15 mouse cellular contexts compared by ENCODE assay signal in genomic region chr5:107092137-107092536, GRCm38 (mm10).
A peak's percentile ranks its signal among the peaks of the same experiment; 100 is the strongest.
DNase-seq lines count a peak whose midpoint lies in the region; ATAC-seq and TF ChIP-seq lines count a peak whose summit lies in the region.
"Had no signal": no experiment of that assay in that cellular context is flagged by ENCODE, and none has a peak within 500 bp of the region (broad histone marks: within the 10 kb centered on the region; RNA-seq: fewer than 3 reads in every experiment).

No protein-coding gene starts in this region.

- H3K4me2 ChIP-seq in heart, embryonic 12.5 days = no peak overlapping the region
- H3K4me2 ChIP-seq in lung, embryonic 15.5 days = no peak overlapping the region
- no peak overlapping the region for H3K4me2 ChIP-seq in lung, postnatal 0 days (replicated peaks; ENCODE audit: low read depth, low read length)
- no peak overlapping the region for H3K4me2 ChIP-seq in forebrain, embryonic 16.5 days (ENCODE audit: low read length)
- H3K4me2 ChIP-seq: midbrain, embryonic 13.5 days; neural tube, embryonic 12.5 days had no signal

- WGBS in heart, embryonic 12.5 days = 27% methylated on average over 8 of the region's 8 CpGs
- 22% methylated on average over 8 of the region's 8 CpGs for WGBS in lung, embryonic 15.5 days
- WGBS in lung, postnatal 0 days = 25% methylated on average over 8 of the region's 8 CpGs
- 84% methylated on average over 8 of the region's 8 CpGs for WGBS in forebrain, embryonic 16.5 days

- H3K4me1 ChIP-seq in heart, embryonic 12.5 days (replicated peaks) = peaks cover 48% of the 10 kb centered on the region
- peaks cover 46% of the 10 kb centered on the region for H3K4me1 ChIP-seq in lung, embryonic 15.5 days
- H3K4me1 ChIP-seq in lung, postnatal 0 days (ENCODE audit: insufficient read depth, low read depth, low read length) = peaks cover 9% of the 10 kb centered on the region
- H3K4me1 ChIP-seq in forebrain, embryonic 16.5 days (replicated peaks; ENCODE audit: control insufficient read depth, insufficient read depth, low read length) = peaks cover 9% of the 10 kb centered on the region

- no peaks in the 10 kb centered on the region for H3K36me3 ChIP-seq in heart, embryonic 12.5 days
- H3K36me3 ChIP-seq in lung, embryonic 15.5 days = no peaks in the 10 kb centered on the region
- no peaks in the 10 kb centered on the region for H3K36me3 ChIP-seq in lung, postnatal 0 days (ENCODE audit: insufficient read depth, low read length)
- no peaks in the 10 kb centered on the region for H3K36me3 ChIP-seq in forebrain, embryonic 16.5 days (ENCODE audit: control insufficient read depth, insufficient read depth)
- H3K36me3 ChIP-seq: midbrain, embryonic 13.5 days; neural tube, embryonic 12.5 days had no signal

- no peak overlapping the region for H3K9ac ChIP-seq in heart, embryonic 12.5 days
- no peak overlapping the region for H3K9ac ChIP-seq in lung, embryonic 15.5 days
- no peak overlapping the region for H3K9ac ChIP-seq in lung, postnatal 0 days (replicated peaks; ENCODE audit: low read depth)
- no peak overlapping the region for H3K9ac ChIP-seq in forebrain, embryonic 16.5 days (replicated peaks; ENCODE audit: low read depth, low read length)
- H3K9ac ChIP-seq: midbrain, embryonic 13.5 days; neural tube, embryonic 12.5 days had no signal

- H3K27ac ChIP-seq in heart, embryonic 12.5 days (ENCODE audit: poor library complexity, severe bottlenecking) = no peak overlapping the region
- peak overlapping the region; percentile 46 for H3K27ac ChIP-seq in lung, embryonic 15.5 days
- H3K27ac ChIP-seq in lung, postnatal 0 days (ENCODE audit: low read length) = no peak overlapping the region
- H3K27ac ChIP-seq in forebrain, embryonic 16.5 days (ENCODE audit: low read length) = no peak overlapping the region
- H3K27ac ChIP-seq: hindbrain, postnatal 0 days; midbrain, embryonic 13.5 days; neural tube, embryonic 12.5 days had no signal

- TF ChIP-seq EP300 in lung, postnatal 0 days (IDR thresholded peaks at IDR 0.05) = no peak

- H3K9me3 ChIP-seq in heart, embryonic 12.5 days (replicated peaks) = no peaks in the 10 kb centered on the region
- no peaks in the 10 kb centered on the region for H3K9me3 ChIP-seq in lung, embryonic 15.5 days
- H3K9me3 ChIP-seq in lung, postnatal 0 days (ENCODE audit: low read length) = no peaks in the 10 kb centered on the region
- no peaks in the 10 kb centered on the region for H3K9me3 ChIP-seq in forebrain, embryonic 16.5 days (ENCODE audit: control insufficient read depth, low read length)
- H3K9me3 ChIP-seq: midbrain, embryonic 13.5 days; neural tube, embryonic 12.5 days had no signal

- peak; percentile 19; the same call in 1 of the 2 replicates for ATAC-seq in heart, embryonic 12.5 days (ENCODE audit: insufficient number of reproducible peaks, low FRiP score)
- no peak for ATAC-seq in lung, embryonic 15.5 days (ENCODE audit: borderline replicate concordance, extremely low read depth, low FRiP score, low TSS enrichment)
- ATAC-seq in lung, postnatal 0 days = no peak
- ATAC-seq in common myeloid progenitor, adult 5-6 weeks (replicated peaks; ENCODE audit: low read depth, poor library complexity, severe bottlenecking) = peak; percentile 88
- ATAC-seq in forebrain, embryonic 16.5 days = no peak
- ATAC-seq: hindbrain, postnatal 0 days; midbrain, embryonic 13.5 days; Patski had no signal

- DNase-seq in heart, adult 9 months (ENCODE audit: low spot score in 2 of 2) = no peak
- DNase-seq in lung, postnatal 0 days (ENCODE audit: low spot score) = no peak
- DNase-seq in thymus, postnatal 0 days (ENCODE audit: low spot score) = peak; percentile 14
- no peak for DNase-seq in urinary bladder, postnatal 25 days (ENCODE audit: low spot score)
- DNase-seq: adrenal gland, adult 2 months; kidney, adult 8-10 months; lung, adult 2 months had no signal

- H3K27me3 ChIP-seq in heart, embryonic 12.5 days (replicated peaks) = no peaks in the 10 kb centered on the region
- H3K27me3 ChIP-seq in lung, embryonic 15.5 days = no peaks in the 10 kb centered on the region
- no peaks in the 10 kb centered on the region for H3K27me3 ChIP-seq in lung, postnatal 0 days (replicated peaks; ENCODE audit: insufficient read depth, low read length)
- peaks cover 10% of the 10 kb centered on the region; the same call in 1 of the 2 replicates for H3K27me3 ChIP-seq in forebrain, embryonic 16.5 days (replicated peaks; ENCODE audit: control insufficient read depth, insufficient read depth, low read length)
- H3K27me3 ChIP-seq: neural tube, embryonic 12.5 days; Patski had no signal

- no peak overlapping the region for H3K4me3 ChIP-seq in heart, embryonic 12.5 days
- no peak overlapping the region for H3K4me3 ChIP-seq in lung, embryonic 15.5 days
- no peak overlapping the region for H3K4me3 ChIP-seq in lung, postnatal 0 days (ENCODE audit: low read depth, low read length)
- H3K4me3 ChIP-seq in forebrain, embryonic 16.5 days (replicated peaks; ENCODE audit: low read length) = no peak overlapping the region
- H3K4me3 ChIP-seq: midbrain, embryonic 13.5 days; neural tube, embryonic 12.5 days had no signal

- TF ChIP-seq CTCF in lung, postnatal 0 days (IDR thresholded peaks at IDR 0.05) = no peak

Comparison
In these comparisons a context has a peak if more than half of its experiments do, and no peak if none do; other contexts are left out.
1. ATAC-seq: peak in heart, embryonic 12.5 days (single experiment) and common myeloid progenitor, adult 5-6 weeks (single experiment); none in lung, embryonic 15.5 days (single experiment), lung, postnatal 0 days (single experiment) and forebrain, embryonic 16.5 days (single experiment).